Mouse (Mus musculus): ENCODE results near the gene Skap1. TPM values are rescaled to one million over a fixed set of nuclear protein-coding genes. Genes with fewer than 3 reads are reported as not detected.

Skap1 gene
- polyA plus RNA-seq, 1 experiment, result 0.48 TPM

- Histone ChIP-seq H3K9ac (ENCODE audit: low read depth, poor library complexity, severe bottlenecking) (no peak overlapping the region), H3K36me3 (ENCODE audit: control insufficient read depth, insufficient read depth, low read length, poor library complexity, severe bottlenecking) (peaks cover 80% of the 10 kb centered on the region), H3K4me3 (ENCODE audit: low read depth, low read length) (no peak overlapping the region), H3K4me1 (ENCODE audit: control insufficient read depth, insufficient read depth, low read length) (no peaks in the 10 kb centered on the region), H3K27me3 (ENCODE audit: control insufficient read depth, insufficient read depth, low read length, poor library complexity, severe bottlenecking) (no peaks in the 10 kb centered on the region), H3K27ac (ENCODE audit: insufficient read depth, low read length) (no peak overlapping the region), H3K9me3 (replicated peaks; ENCODE audit: control insufficient read depth, insufficient read depth, low read length, poor library complexity, severe bottlenecking) (no peaks in the 10 kb centered on the region)
- TF ChIP-seq POLR2A (IDR thresholded peaks at IDR 0.05; ENCODE audit: insufficient read depth, low read length), result no peak
- no peak for TF ChIP-seq CTCF (IDR thresholded peaks at IDR 0.05; ENCODE audit: low read depth, low read length)
- no peak for TF ChIP-seq EP300 (IDR thresholded peaks at IDR 0.05; ENCODE audit: insufficient read depth, low read depth, low read length)
Observed at GRCm38 (mm10) chr11:96808066-96808465, 343.7 kb downstream of the Skap1 start.

Other genes starting within 250 kb of the Skap1 start
- 1.5 and 1.6 TPM in 2 replicates for gene Hoxb9, start 193.1 kb upstream of the Skap1 start, polyA plus RNA-seq (2011; ENCODE audit: insufficient read depth, insufficient read length, low read depth, missing spikeins)
- 0.48 TPM in 1 of 2 replicates, not detected in the other for gene Hoxb8, start 182.7 kb upstream of the Skap1 start, polyA plus RNA-seq (2011; ENCODE audit: insufficient read depth, insufficient read length, low read depth, missing spikeins)
- not detected in 2 replicates for gene Hoxb7, start 178.0 kb upstream of the Skap1 start, polyA plus RNA-seq (2011; ENCODE audit: insufficient read depth, insufficient read length, low read depth, missing spikeins)
- not detected in 2 replicates for gene Hoxb6, start 172.1 kb upstream of the Skap1 start, polyA plus RNA-seq (2011; ENCODE audit: insufficient read depth, insufficient read length, low read depth, missing spikeins)
- not detected in 2 replicates for gene Hoxb5, start 161.3 kb upstream of the Skap1 start, polyA plus RNA-seq (2011; ENCODE audit: insufficient read depth, insufficient read length, low read depth, missing spikeins)
- 0.35 and 0.70 TPM in 2 replicates for gene Hoxb4, start 146.3 kb upstream of the Skap1 start, polyA plus RNA-seq (2011; ENCODE audit: insufficient read depth, insufficient read length, low read depth, missing spikeins)
- 0.67 TPM in 1 of 2 replicates, not detected in the other for gene Hoxb3, start 141.3 kb upstream of the Skap1 start, polyA plus RNA-seq (2011; ENCODE audit: insufficient read depth, insufficient read length, low read depth, missing spikeins)
- gene Hoxb2, start 114.1 kb upstream of the Skap1 start, polyA plus RNA-seq (2011; ENCODE audit: insufficient read depth, insufficient read length, low read depth, missing spikeins), result 0.49 and 0.70 TPM in 2 replicates
- gene Hoxb1, start 98.8 kb upstream of the Skap1 start, polyA plus RNA-seq (2011; ENCODE audit: insufficient read depth, insufficient read length, low read depth, missing spikeins), result not detected in 2 replicates

All from ES-Bruce4 (cell line).